Mouse (Mus musculus) kidney, adult 2 months (tissue): Measurements from ENCODE around the gene Eml3. TPM values are rescaled to one million over a fixed set of nuclear protein-coding genes. Genes with fewer than 3 reads are reported as not detected.

Experiments
- DNase-seq: peaks from one replicate; pipeline ENCODE4 v3.0.0; 2021
- H3K27ac ChIP-seq: fragments of 200-500 bp; 2 replicates; pipeline ENCODE4 v1.5.1; 2012; ENCODE audit warnings: low read depth, low read length, control low read depth, inconsistent platforms; ENCODE audit not compliant: insufficient read depth
- H3K27me3 ChIP-seq: fragments of 200-500 bp; replicated peaks from 2 replicates; pipeline ENCODE4 v1.6.1; 2012; ENCODE audit warnings: mild to moderate bottlenecking, moderate library complexity, low read length, inconsistent platforms; ENCODE audit not compliant: control insufficient read depth, insufficient read depth
- H3K36me3 ChIP-seq: fragments of 200-500 bp; 2 replicates; pipeline ENCODE4 v1.6.1; 2012; ENCODE audit warnings: mild to moderate bottlenecking, moderate library complexity, low read length, inconsistent platforms; ENCODE audit not compliant: control insufficient read depth, insufficient read depth
- H3K4me1 ChIP-seq: fragments of 200-500 bp; 2 replicates; pipeline ENCODE4 v1.6.1; 2011; ENCODE audit warnings: low read length; ENCODE audit not compliant: control insufficient read depth, insufficient read depth
- H3K4me3 ChIP-seq: fragments of 200-500 bp; 2 replicates; pipeline ENCODE4 v1.5.1; 2011; ENCODE audit warnings: mild to moderate bottlenecking, low read depth, low read length, control low read depth; ENCODE audit not compliant: insufficient read depth
- CTCF ChIP-seq: fragments of 200-500 bp; conservative IDR thresholded peaks from 2 replicates; pipeline ENCODE4 v1.5.1; 2011; ENCODE audit warnings: low read depth, mild to moderate bottlenecking, control low read depth, low read length, moderate library complexity, mixed read lengths; ENCODE audit not compliant: insufficient read depth, insufficient read length
- POLR2A ChIP-seq: fragments of 200-500 bp; IDR thresholded peaks from one replicate; pipeline ENCODE4 v1.6.1; 2011; ENCODE audit warnings: low read depth, low read length, control low read depth
- WGBS: fragments of 180-500 bp; shearing (Covaris S2); methylation state at CpG from one replicate; pipeline ENCODE4 v1.1.7; 2018; 5-methylcytosine and 5-hydroxymethylcytosine counted together
- polyA plus RNA-seq: library from polyadenylated mRNA; depleted of rRNA; stranded (reverse); fragments of >200 nt; gene quantifications from 2 replicates; pipeline ENCODE4 v1.2.3, GENCODE M21; 2012; rRNA removed

Eml3 gene
- polyA plus RNA-seq, 1 experiment: 35.7 TPM

- H3K4me1 ChIP-seq: peaks cover 17% of the 10 kb centered on the region; the same call in 1 of the 2 replicates
Measured at GRCm38 (mm10) chr19:8988346-8989065, 59.2 kb downstream of the Eml3 start.

GRCm38 (mm10) chr19:8989066-8989566, 59.8 kb downstream of the Eml3 start, which contains the start of gene Ahnak:
Gene Ahnak (plus strand): TSS chr19:8989284.
- Histone ChIP-seq H3K27ac (peak within 1 kb of the TSS; percentile 94), H3K36me3 (no peaks in the 10 kb centered on the region), H3K27me3 (no peaks in the 10 kb centered on the region), H3K4me3 (peak within 1 kb of the TSS; percentile 97), H3K4me1 (peaks cover 17% of the 10 kb centered on the region; the same call in 1 of the 2 replicates)
- no peak for TF ChIP-seq POLR2A
- TF ChIP-seq CTCF: no peak
- WGBS: 3% methylated on average over 41 of the region's 42 CpGs
- peak; percentile 85 for DNase-seq

More at GRCm38 (mm10) chr19:8988346-8989065, 59.2 kb downstream of the Eml3 start:
- Histone ChIP-seq H3K27me3 (no peaks in the 10 kb centered on the region), H3K27ac (0 out of 2 replicates have a peak overlapping the region, but pooled peaks have one; percentile 17), H3K36me3 (no peaks in the 10 kb centered on the region), H3K4me3 (peak overlapping the region; percentile 97)
- WGBS: 38% methylated on average over 15 of the region's 15 CpGs
- no peak for TF ChIP-seq CTCF
- DNase-seq: peak; percentile 82

GRCm38 (mm10) chr19:8989567-8990431, 60.4 kb downstream of the Eml3 start:
- Histone ChIP-seq H3K4me1 (peaks cover 17% of the 10 kb centered on the region; the same call in 1 of the 2 replicates), H3K4me3 (peak overlapping the region; percentile 97), H3K36me3 (no peaks in the 10 kb centered on the region), H3K27ac (peak overlapping the region; percentile 94), H3K27me3 (no peaks in the 10 kb centered on the region)
- no peak for TF ChIP-seq CTCF
- no peak for TF ChIP-seq POLR2A
- peak; percentile 92 for DNase-seq
- under 1% methylated on average over 51 of the region's 53 CpGs for WGBS

- TF ChIP-seq CTCF: no peak
- no peak for TF ChIP-seq POLR2A
- Histone ChIP-seq H3K27me3 (no peaks in the 10 kb centered on the region), H3K27ac (peak overlapping the region; percentile 79), H3K4me1 (peaks cover 17% of the 10 kb centered on the region; the same call in 1 of the 2 replicates), H3K36me3 (no peaks in the 10 kb centered on the region), H3K4me3 (peak overlapping the region; percentile 97)
- DNase-seq: no peak
- 20% methylated on average over 15 of the region's 15 CpGs for WGBS
Measured at GRCm38 (mm10) chr19:8990432-8991102, 61.2 kb downstream of the Eml3 start.

Other genes starting within 250 kb of the Eml3 start
- gene Slc3a2, start 206.2 kb upstream of the Eml3 start, polyA plus RNA-seq: 560 and 573 TPM in 2 replicates
- 28.2 and 29.3 TPM in 2 replicates for gene Wdr74, start 193.7 kb upstream of the Eml3 start, polyA plus RNA-seq
- gene 1700092M07Rik, start 188.8 kb upstream of the Eml3 start, polyA plus RNA-seq: 0.39 TPM in 1 of 2 replicates, not detected in the other
- gene Stx5a, start 188.1 kb upstream of the Eml3 start, polyA plus RNA-seq: 51.4 and 59.4 TPM in 2 replicates
- gene Nxf1, start 172.5 kb upstream of the Eml3 start, polyA plus RNA-seq: 84.0 and 89.7 TPM in 2 replicates
- 238 and 291 TPM in 2 replicates for gene Tmem223, start 158.6 kb upstream of the Eml3 start, polyA plus RNA-seq
- 105 and 110 TPM in 2 replicates for gene Tmem179b, start 155.1 kb upstream of the Eml3 start, polyA plus RNA-seq
- 10.4 and 12.1 TPM in 2 replicates for gene Taf6l, start 143.1 kb upstream of the Eml3 start, polyA plus RNA-seq
- gene Polr2g, start 131.0 kb upstream of the Eml3 start, polyA plus RNA-seq: 60.7 and 72.9 TPM in 2 replicates
- gene Zbtb3, start 127.0 kb upstream of the Eml3 start, polyA plus RNA-seq: 1.4 and 1.6 TPM in 2 replicates
- gene Ttc9c, start 110.2 kb upstream of the Eml3 start, polyA plus RNA-seq: 15.4 and 18.7 TPM in 2 replicates
- gene Hnrnpul2, start 109.5 kb upstream of the Eml3 start, polyA plus RNA-seq: 19.3 and 25.5 TPM in 2 replicates
- gene AC129217.1, start 99.8 kb upstream of the Eml3 start, polyA plus RNA-seq: 3.5 TPM in 1 of 2 replicates, not detected in the other
- gene Bscl2, start 92.1 kb upstream of the Eml3 start, polyA plus RNA-seq: 204 and 214 TPM in 2 replicates
- gene Gng3, start 90.4 kb upstream of the Eml3 start, polyA plus RNA-seq: 0.29 and 0.83 TPM in 2 replicates
- 0.87 and 1.5 TPM in 2 replicates for gene Lrrn4cl, start 78.8 kb upstream of the Eml3 start, polyA plus RNA-seq
- 121 and 133 TPM in 2 replicates for gene Ubxn1, start 58.1 kb upstream of the Eml3 start, polyA plus RNA-seq
- 49.4 and 74.7 TPM in 2 replicates for gene Uqcc3, start 48.6 kb upstream of the Eml3 start, polyA plus RNA-seq
- 1.6 and 2.2 TPM in 2 replicates for gene Lbhd1, start 45.8 kb upstream of the Eml3 start, polyA plus RNA-seq
- not detected in 2 replicates for gene Gm49403, start 45.6 kb upstream of the Eml3 start, polyA plus RNA-seq
- 21.7 and 23.9 TPM in 2 replicates for gene 1810009A15Rik, start 40.7 kb upstream of the Eml3 start, polyA plus RNA-seq
- not detected in 2 replicates for gene Gm49416, start 40.6 kb upstream of the Eml3 start, polyA plus RNA-seq
- 16.7 and 18.9 TPM in 2 replicates for gene Ints5, start 36.5 kb upstream of the Eml3 start, polyA plus RNA-seq
- gene Ganab, start 31.5 kb upstream of the Eml3 start, polyA plus RNA-seq: 130 and 136 TPM in 2 replicates
- gene B3gat3, start 9.2 kb upstream of the Eml3 start, polyA plus RNA-seq: 105 and 125 TPM in 2 replicates
- gene Rom1, start 196 bp upstream of the Eml3 start, polyA plus RNA-seq: 12.0 and 13.9 TPM in 2 replicates
- 16.9 and 19.8 TPM in 2 replicates for gene Mta2, start 12.3 kb downstream of the Eml3 start, polyA plus RNA-seq
- gene Tut1, start 24.3 kb downstream of the Eml3 start, polyA plus RNA-seq: 14.1 and 14.3 TPM in 2 replicates
- 203 and 236 TPM in 2 replicates for gene Eef1g, start 37.5 kb downstream of the Eml3 start, polyA plus RNA-seq
- 11.9 TPM in 2 replicates for gene Ahnak, start 59.7 kb downstream of the Eml3 start, polyA plus RNA-seq
- 0.22 TPM in 1 of 2 replicates, not detected in the other for gene Scgb1a1, start 158.4 kb downstream of the Eml3 start, polyA plus RNA-seq
- gene Asrgl1, start 206.1 kb downstream of the Eml3 start, polyA plus RNA-seq: 1.9 and 3.5 TPM in 2 replicates